ENCODE assay signal across 18 mouse cellular contexts in the genomic region with DNA sequence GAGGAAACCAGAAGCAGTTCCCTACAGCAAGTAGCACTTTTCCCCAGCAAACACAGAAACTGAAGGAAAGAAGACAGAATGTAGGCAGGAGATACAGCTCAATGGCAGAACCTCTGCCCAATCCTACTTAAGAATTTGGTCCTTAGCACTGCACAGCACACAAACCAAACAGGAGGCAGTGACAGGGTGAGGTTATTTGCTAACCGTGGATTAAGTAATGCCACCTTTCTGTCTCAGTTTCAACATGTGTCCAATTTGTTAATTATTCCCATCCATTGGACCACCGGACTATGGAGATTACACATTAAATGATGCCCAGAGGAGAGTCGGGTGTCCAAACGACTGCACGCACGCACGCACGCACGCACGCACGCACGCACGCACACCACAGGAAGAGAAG.
"Had no signal": no experiment of that assay in that cellular context is flagged by ENCODE, and none has a peak within 500 bp of the region (broad histone marks: within the 10 kb centered on the region; RNA-seq: fewer than 3 reads in every experiment).

No protein-coding gene starts in this region.

- H3K36me3 ChIP-seq: hindbrain, embryonic 15.5 days; liver, embryonic 13.5 days; midbrain, embryonic 12.5 days; midbrain, embryonic 15.5 days; neural tube, embryonic 12.5 days; neural tube, embryonic 15.5 days had no signal

- H3K27me3 ChIP-seq: hindbrain, embryonic 15.5 days; liver, embryonic 13.5 days; midbrain, embryonic 12.5 days; midbrain, embryonic 15.5 days; neural tube, embryonic 12.5 days; neural tube, embryonic 15.5 days had no signal

- H3K27ac ChIP-seq: hindbrain, embryonic 15.5 days; left cerebral cortex, adult 2 months; liver, embryonic 13.5 days; macrophage; midbrain, embryonic 12.5 days; midbrain, embryonic 15.5 days; neural tube, embryonic 12.5 days; neural tube, embryonic 15.5 days; stomach, postnatal 0 days had no signal

- H3K4me3 ChIP-seq: hindbrain, embryonic 15.5 days; left cerebral cortex, adult 2 months; liver, embryonic 13.5 days; midbrain, embryonic 12.5 days; midbrain, embryonic 15.5 days; neural tube, embryonic 12.5 days; neural tube, embryonic 15.5 days had no signal

- H3K4me2 ChIP-seq: hindbrain, embryonic 15.5 days; liver, embryonic 13.5 days; lung, embryonic 14.5 days; midbrain, embryonic 12.5 days; midbrain, embryonic 15.5 days; neural tube, embryonic 12.5 days; neural tube, embryonic 15.5 days had no signal

- H3K4me1 ChIP-seq: hindbrain, embryonic 15.5 days; liver, embryonic 13.5 days; midbrain, embryonic 12.5 days; midbrain, embryonic 15.5 days; neural tube, embryonic 12.5 days had no signal

- DNase-seq: layer of hippocampus, postnatal 36 days; liver, embryonic 13.5 days; lung, embryonic 14.5 days; right cerebral cortex, adult 18-20 months; right cerebral cortex, postnatal 14 days; right cerebral cortex, postnatal 4 days; thymus, adult 2 months; thymus, postnatal 14 days had no signal

- H3K9ac ChIP-seq: hindbrain, embryonic 15.5 days; liver, embryonic 13.5 days; lung, embryonic 14.5 days; midbrain, embryonic 12.5 days; midbrain, embryonic 15.5 days; neural tube, embryonic 12.5 days; neural tube, embryonic 15.5 days had no signal

- ATAC-seq: intestine, postnatal 0 days; lung, postnatal 0 days; midbrain, embryonic 15.5 days had no signal

- H3K9me3 ChIP-seq: hindbrain, embryonic 15.5 days; liver, embryonic 13.5 days; midbrain, embryonic 12.5 days; midbrain, embryonic 15.5 days; neural tube, embryonic 12.5 days; neural tube, embryonic 15.5 days had no signal
